Mouse (Mus musculus) adrenal gland (tissue): ENCODE results near the gene Lrtm1.

Experiments
- intact Hi-C: fragments of 180-260 bp; cut with DNase I; formaldehyde crosslinking; loops from one replicate; pipeline ENCODE4 v1.15.1; 2025

Lrtm1 gene

GRCm38 (mm10) chr14:29031858-29032395 lies 13.9 kb downstream of the Lrtm1 start:
- intact Hi-C loops, result no loop called here

GRCm38 (mm10) chr14:29038246-29038645 lies 20.2 kb downstream of the Lrtm1 start:
- intact Hi-C loops, result no loop called here

GRCm38 (mm10) chr14:29040606-29041364 lies 22.8 kb downstream of the Lrtm1 start:
- intact Hi-C loops, result no loop called here

GRCm38 (mm10) chr14:29041498-29041897 lies 23.5 kb downstream of the Lrtm1 start:
- intact Hi-C loops, result no loop called here

- intact Hi-C loops, result no loop called here
These were observed 24.3 kb downstream of the Lrtm1 start for GRCm38 (mm10) chr14:29042355-29042754.

- intact Hi-C loops, result no loop called here
These were observed 34.2 kb downstream of the Lrtm1 start for GRCm38 (mm10) chr14:29051951-29052835.

- intact Hi-C loops, result no loop called here
These were observed 42.7 kb downstream of the Lrtm1 start for GRCm38 (mm10) chr14:29060679-29061078.

GRCm38 (mm10) chr14:29061491-29061890 lies 43.5 kb downstream of the Lrtm1 start:
- intact Hi-C loops, result no loop called here

- intact Hi-C loops, result no loop called here
These were observed 44.7 kb downstream of the Lrtm1 start for GRCm38 (mm10) chr14:29062676-29063075.

GRCm38 (mm10) chr14:29073747-29074146 lies 55.7 kb downstream of the Lrtm1 start:
- intact Hi-C loops, result no loop called here

GRCm38 (mm10) chr14:29077418-29077817 lies 59.4 kb downstream of the Lrtm1 start:
- intact Hi-C loops, result no loop called here

GRCm38 (mm10) chr14:29080228-29080627 lies 62.2 kb downstream of the Lrtm1 start:
- intact Hi-C loops, result no loop called here

GRCm38 (mm10) chr14:29080630-29081029 lies 62.6 kb downstream of the Lrtm1 start:
- intact Hi-C loops, result no loop called here

GRCm38 (mm10) chr14:29082171-29082570 lies 64.2 kb downstream of the Lrtm1 start:
- intact Hi-C loops, result no loop called here
